Mouse (Mus musculus) cerebellum, adult 9-10 months (tissue): ENCODE data around the gene Cacng7.

Experiments used
- DNase-seq: peaks from one replicate; pipeline ENCODE4 v3.0.0; 2022

The Cacng7 gene

DNA sequence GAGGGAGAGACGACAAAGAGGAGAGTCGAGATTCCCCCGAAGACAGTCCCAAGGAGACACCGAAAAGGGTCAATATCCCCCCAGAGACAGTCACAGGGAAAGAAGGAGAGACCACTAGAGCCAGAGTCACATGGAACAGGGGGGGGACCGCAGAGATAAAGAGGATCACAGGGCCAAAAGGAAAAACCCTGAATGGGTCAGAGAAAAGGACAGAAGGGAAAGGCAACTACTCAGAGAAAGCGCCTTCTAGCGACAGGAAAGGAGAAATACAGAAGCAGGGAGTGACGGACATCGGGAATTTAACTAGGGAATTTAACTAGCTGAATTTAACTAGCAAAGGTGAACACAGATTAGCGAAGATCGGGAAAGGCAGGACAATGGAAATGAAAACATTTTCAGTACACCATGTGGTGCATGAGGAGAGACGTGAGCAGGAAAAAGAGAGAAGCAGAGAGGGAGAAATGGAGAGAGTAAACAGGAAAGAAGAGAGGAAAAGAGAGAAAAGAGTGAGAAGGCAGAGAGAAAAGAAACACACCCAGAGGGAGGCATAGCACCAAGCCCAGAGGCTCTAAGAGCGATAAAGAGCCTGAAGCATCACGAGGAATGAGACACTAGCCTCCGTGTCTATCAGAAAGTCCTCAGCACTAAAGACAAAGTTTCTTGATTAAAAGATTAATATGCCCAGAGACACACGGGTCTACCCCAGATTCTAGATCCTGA lies 30.0 kb upstream of the Cacng7 start:
- peak; percentile 71 for DNase-seq

DNA sequence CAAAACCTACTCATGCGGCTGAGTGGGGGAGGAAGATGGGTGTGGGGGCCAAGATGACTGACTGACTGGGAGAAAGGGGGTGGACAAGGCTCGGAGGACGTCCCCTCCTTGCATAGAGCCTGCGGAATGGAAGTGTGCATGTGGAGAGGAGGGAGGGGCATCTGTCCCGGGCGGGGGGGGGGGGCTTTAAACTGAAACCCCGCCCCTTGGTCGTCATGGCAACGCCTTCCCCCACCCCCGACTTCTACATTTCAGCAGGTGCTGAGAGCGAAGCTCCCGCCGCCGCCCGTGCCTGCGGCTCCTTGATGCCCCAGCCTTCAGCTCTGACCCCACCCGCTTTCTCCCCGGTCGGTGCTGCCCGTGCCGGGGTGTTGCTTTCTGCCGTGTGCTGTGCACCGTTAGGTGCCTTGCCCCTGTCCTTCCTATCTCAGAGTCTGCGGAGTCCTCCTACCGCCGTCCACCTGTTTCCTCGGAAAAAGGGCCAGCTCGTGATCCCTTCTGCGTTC lies 29.4 kb upstream of the Cacng7 start:
- peak; percentile 50 for DNase-seq

DNA sequence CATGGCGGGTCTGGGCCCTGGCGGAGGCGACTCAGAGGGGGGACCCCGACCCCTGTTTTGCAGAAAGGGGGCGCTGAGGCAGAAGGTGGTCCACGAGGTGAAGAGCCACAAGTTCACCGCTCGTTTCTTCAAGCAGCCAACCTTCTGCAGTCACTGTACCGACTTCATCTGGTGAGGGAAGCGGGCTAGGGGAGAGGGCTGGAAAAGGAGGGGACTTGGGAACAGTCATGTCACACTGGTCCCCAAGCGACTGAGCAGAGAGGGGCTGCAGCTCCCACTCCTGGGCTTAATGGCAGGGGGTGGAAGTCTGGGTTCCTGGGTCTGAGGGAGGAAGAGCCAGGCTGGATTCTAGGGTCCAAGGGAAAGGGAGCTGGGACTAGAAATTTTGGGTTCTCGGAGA lies 29.0 kb upstream of the Cacng7 start:
- no peak for DNase-seq

DNA sequence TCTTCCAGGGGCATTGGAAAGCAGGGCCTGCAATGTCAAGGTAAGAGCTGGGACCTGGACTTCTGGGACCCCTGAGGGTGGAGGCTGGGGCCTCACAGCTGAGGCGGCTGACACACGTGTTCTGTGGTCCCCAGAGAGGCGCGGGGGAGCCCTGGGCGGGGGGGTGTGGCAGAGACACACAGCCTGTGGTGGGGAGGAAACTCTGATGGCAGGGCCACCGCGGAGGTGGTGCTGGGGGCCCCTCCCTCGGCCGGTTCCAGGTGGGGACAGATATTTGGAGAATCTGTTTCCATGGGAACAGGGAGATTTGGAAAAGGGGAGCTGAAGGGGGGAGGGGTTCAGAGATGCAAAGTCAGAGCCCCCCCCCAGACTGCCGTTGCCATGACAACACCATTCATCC lies 28.5 kb upstream of the Cacng7 start:
- peak; percentile 36 for DNase-seq

DNA sequence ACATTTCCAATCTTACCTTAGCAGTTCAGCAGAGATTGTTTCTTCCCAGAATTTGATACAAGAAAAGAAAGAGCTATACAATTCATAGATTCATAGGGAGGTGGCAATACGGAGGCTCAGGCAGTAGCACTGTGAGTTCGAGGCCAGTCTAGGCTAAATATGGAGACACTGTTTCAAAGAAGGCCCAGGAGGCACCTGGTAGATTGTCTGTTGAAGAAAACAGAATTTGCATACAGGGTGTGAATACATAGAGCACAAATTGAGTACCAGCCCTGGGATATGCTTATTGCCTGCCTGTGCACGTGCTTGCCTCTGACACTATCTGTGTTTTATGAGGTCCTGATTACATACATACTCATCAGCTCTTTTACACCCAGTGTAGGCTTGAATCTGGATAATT lies 26.4 kb upstream of the Cacng7 start:
- no peak for DNase-seq

DNA sequence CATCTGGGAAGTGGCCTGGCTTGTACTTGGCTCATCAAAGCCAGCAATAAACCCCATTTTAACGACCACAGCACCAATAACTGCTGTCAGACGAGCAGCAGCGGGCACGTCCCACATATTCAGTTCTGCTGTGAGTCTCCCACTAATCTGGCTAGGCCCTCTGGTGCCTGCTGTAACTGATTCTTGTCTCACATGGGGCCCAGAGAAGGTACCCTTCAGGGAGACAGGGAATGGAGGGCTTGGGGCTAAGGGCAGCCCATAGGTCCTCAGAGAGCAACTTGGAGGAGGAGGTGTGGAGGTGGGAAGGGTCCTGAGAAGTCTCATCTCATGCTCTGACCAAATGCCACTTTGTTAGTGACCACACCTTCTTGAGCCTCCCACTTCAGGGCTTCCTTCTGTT lies 24.1 kb upstream of the Cacng7 start:
- no peak for DNase-seq

DNA sequence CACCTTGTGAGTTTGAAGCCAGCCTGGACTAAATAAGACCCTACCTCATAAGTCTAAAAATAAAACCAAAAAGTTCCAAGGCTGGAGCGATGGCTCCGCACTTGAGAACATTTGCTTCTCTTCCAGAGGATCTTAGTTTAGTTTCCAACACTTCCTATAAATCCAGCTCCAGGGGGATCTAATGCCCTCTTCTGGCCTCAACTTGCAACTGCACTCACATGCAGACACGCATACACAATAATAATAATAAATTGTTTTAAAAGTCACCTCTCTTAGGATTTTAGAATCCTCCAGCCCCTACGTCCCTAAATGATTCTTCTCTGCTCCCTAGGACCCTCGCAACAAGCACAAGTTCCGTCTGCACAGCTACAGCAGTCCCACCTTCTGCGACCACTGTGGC lies 22.5 kb upstream of the Cacng7 start:
- no peak for DNase-seq

DNA sequence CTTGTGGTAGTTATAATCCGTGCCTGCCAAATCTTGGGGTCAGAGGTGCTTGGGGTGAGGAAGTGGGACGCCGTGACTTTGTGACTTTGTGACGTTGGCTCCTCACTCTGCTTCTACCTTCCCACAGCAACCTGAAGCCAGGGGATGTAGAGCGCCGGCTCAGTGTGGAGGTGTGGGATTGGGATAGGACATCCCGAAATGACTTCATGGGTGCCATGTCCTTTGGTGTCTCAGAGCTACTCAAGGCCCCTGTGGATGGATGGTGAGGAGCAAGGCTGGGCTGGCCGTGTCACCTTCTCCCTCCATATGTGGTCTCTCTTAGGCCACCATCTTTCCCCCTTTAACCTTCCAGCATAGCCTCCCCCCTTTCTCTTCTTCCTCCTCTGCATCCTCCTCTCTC lies 19.2 kb upstream of the Cacng7 start:
- DNase-seq: no peak

DNA sequence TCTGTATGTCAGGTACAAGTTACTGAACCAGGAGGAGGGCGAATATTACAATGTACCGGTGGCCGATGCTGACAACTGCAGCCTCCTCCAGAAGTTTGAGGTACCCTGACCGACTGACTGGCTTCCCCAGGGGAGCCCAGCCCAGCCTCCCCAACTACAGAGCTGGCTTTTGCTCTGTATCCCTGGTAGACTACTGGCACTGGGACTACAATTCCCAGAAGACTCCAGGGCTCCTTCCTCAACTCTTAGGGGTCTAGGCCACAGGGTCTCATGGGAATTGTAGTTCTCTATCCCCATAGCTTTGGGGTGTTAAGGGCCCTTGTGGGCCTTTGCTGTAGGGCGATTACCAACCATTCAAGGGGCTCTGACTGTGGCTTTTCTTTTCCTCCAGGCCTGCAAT lies 18.6 kb upstream of the Cacng7 start:
- DNase-seq: no peak

DNA sequence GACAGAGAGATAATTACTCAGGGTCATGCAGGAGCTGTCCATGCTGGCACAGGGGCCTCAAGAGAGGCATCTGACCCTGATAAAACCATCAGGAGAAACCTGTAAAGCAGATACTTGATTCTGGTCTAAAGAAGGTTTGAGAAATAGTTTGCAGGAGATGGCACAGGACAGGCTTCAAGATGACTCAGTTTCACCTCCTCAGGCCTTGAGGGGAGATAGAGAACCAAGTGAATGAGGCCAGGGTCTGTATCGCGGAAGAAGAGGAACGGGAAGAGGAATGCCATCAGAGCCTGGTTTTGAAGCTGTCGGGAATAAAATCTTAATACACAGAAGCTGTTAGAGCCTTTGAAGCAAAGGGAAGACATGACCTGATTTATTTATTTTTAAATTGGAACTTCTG lies 15.1 kb upstream of the Cacng7 start:
- DNase-seq: no peak

DNA sequence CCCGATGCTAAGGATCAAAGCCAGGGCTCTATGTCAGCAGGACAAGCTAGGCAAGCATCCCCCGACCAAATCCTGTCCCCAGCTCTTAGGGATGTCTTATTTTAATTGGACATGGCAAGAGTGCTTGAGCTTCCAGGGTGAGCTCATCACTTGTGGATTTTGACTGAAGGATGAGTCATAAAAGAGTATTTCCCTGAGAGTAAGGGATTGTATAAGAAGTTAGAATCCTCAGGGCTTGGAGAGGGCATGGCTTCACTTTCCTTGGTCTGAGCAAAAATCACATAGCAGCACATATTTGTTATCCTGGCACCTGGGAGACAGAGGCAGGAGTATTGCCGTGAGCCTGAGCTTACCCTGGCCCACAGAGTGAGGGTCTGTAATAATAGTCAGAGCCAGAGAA lies 11.9 kb upstream of the Cacng7 start:
- no peak for DNase-seq

DNA sequence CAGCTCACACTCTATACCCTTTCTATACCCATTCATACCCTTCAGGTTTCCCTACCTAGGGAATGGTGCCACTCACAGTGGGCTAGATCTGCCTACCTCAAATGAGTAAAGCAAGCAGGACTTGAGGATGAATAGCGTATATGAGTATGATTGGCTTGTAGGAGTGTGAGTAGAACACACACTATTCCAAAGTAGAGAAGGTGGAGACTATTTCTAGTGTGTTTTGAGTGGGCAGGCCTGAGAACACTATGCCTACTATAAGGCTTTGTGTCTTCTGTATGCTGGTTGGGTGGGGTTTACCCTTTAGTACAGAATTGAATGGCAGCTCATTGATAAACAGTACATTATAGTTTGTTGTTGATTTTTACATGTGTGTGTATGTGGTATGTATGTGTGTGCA lies 8.9 kb upstream of the Cacng7 start:
- no peak for DNase-seq

DNA sequence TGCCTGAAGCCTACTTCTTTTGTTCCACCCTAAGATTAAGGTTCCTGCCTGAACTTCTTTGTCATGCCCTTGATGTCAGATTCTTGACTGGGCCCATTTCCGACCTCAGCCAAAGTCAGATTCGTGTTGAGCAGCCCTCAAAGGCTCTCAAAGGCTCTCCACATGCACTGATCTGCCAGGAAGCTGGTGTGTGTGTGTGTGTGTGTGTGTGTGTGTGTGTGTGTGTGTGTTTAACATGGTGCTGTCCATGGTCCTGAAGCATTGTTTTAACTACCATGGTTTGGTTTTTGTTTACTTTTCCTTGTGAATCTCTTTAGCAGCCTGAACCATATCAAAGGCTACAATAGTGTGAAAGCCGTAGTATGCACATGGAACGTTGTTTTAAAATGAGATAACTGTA lies 4.8 kb upstream of the Cacng7 start:
- no peak for DNase-seq

DNA sequence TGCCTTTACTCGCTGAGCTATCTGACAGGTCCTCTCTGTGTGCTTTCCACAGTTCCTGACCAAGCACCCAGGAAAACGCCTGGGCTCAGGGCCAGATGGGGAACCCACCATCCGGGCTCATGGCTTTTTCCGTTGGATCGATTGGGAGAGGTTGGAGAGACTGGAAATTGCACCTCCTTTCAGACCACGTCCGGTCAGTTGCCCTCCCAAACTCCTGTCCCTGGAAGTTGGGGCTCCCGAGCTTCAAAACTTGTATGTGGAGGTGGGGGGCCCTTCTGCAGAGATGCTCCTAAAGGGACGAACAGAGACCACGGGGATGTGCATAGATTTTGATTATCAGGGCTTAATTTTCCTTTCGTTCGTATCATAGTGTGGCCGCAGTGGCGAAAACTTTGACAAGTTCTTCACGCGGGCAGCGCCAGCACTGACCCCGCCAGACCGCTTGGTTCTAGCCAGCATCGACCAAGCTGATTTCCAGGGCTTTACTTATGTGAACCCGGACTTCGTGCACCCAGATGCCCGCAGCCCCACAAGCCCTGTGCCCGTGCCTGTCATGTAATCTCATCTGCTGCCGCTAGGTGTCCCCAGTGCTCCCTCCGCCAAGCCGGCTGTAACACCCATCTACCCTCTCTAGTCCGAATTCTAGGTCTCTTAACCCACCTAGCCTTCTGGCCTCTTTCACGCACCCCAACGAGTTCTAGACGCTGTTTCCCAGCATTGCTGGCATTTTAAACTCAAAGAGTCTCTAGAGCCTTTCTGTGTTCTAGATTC lies 2.8 kb upstream of the Cacng7 start:
- peak; percentile 85 for DNase-seq

DNA sequence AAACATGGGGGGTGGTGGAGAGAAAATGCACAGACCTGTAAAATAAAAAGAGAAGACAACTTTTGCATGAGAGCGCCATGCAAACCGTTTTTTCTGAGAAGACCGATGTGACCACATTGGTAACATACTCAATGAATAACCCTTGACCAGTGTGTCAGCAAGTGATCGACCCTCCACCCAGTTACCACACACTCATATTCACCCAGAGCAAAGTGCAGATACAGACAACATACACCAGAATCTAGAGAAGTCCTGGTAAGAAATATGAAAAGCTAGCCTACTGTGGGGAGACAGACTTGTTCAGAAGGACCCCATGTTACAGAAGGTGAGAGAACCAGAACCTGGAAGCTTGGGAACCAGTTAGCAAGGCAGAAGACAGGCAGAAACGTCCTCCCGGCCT lies 1.6 kb upstream of the Cacng7 start:
- DNase-seq: peak; percentile 71

DNA sequence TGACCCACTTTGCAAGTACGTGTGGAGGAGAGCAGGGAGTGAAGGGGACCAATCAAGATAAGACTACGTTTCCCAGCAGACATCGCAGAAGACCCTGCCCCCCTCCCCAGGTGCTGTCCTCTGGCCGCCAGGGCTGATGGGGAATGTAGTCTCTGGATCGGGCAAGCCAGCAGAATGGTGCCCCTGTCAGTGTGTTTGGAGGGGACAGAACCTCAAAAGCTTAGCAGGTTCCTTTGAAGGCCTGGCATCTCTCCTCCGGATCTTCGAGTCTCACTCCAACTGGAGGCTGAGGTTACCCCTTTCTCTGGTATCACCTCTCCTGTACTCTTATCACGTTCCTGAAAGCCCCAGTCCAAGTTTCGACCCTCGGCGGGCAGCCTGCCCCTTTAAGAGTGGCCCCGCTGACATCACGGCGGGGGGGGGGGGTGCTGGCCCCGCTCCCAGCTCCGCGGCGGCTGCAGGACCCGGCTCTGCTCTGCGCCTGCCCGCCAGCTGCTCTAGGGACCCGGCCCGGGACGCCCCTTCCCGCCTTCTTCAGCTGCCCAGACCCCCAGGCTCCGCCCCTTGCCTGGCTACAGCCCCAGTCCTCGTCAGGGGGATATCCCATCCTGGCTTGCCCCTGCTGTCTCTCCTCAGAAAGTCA lies 1.1 kb upstream of the Cacng7 start:
- peak; percentile 92 for DNase-seq

DNA sequence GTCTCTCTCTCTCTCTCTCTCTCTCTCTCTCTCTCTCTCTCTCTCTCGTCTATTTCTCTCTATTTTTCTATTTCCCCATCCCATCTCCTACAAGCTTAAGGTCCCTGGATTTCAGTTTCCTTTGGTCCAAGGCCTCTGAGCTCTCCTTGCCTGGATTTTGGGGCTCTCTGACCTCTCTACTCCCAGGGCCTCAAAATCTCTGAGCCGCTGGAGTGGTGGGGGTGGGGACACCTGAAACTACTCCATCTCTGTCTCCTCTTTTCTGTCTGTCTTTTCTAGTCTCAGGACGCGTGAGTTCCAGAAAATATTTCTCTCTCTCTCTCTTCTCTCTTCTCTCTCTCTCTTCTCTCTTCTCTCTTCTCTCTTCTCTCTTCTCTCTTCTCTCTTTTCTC lies 535 bp upstream of the Cacng7 start:
- DNase-seq: no peak

DNA sequence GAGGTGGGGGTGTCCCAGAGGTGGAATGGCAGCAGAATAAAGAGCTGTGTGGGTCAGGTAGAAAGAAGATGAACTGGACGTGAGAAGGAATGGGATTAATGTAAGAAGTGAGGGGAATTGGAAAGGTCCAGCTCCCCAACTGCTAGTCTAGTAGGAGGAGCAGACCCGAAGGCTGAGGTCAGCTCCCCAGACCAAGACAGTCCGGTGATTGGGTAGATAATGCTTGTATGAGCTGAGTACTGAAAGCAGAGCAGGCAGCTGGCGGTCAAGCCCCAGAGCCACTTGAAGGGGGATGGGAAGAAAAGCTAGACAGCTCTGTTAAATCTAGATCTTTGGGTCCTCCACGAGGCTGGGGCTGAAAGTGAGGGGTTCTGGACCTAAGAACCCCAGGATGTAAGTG lies 787 bp downstream of the Cacng7 start:
- DNase-seq: no peak

DNA sequence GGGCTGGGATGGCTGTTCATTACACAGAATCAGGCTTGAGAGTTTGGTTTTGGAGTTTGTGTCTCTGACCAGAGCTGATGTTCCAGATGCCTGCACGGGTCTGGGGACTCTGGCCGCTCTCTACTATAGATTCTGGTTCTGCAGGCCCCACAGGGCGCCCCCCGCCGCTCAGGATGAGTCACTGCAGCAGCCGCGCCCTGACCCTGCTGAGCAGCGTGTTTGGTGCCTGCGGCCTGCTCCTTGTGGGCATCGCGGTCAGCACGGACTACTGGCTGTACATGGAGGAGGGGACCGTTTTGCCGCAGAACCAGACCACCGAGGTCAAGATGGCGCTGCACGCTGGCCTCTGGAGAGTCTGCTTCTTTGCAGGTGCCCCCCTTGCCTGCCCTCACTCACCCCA lies 3.7 kb downstream of the Cacng7 start:
- no peak for DNase-seq

DNA sequence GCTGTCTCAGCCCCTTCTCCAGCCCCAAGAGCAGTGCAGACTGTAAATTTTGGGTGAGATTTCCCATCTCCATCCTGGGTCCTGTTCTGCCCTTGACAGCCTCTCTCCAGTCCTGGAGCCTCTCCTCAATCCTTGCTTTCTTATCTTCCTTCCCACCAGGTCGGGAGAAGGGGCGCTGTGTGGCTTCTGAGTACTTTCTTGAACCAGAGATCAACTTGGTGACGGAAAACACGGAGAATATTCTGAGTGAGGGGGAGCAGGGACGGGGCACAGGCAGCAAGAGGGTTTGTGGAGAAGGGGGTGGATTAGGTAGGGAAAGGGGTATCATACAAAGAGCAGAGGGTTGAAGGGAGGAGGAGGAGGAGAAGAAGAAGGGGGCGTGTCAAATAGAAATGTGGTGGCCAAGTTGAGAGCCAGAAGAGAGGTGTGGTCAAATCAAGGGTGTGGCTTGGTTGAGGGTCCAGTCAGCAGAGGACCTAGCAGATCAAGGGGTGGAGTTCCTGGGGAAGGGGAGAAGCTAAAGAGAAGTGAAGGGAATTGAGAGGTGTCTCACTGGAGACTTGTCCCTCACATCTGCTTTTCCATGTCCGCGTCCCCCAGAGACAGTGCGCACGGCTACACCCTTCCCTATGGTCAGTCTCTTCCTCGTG lies 5.7 kb downstream of the Cacng7 start:
- no peak for DNase-seq

DNA sequence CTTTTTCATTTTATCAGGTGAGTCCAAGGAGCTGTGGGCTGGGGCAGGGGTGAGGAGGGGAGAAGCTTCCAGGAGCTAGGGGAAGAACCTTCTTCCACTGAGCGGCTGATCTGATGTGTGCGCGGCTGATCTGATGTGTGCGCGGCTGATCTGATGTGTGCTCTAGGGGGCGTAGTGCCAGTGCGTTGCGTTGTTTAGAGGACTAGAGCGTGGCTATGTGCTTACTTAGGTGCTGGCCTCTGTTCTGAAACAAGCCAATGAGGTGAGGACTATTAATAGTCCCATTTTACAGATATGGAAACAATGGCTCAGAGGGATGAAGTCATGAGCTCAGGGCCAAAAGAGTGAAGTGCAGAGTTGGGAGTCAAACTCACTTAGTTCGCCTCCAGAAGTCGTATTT lies 6.3 kb downstream of the Cacng7 start:
- DNase-seq: no peak

DNA sequence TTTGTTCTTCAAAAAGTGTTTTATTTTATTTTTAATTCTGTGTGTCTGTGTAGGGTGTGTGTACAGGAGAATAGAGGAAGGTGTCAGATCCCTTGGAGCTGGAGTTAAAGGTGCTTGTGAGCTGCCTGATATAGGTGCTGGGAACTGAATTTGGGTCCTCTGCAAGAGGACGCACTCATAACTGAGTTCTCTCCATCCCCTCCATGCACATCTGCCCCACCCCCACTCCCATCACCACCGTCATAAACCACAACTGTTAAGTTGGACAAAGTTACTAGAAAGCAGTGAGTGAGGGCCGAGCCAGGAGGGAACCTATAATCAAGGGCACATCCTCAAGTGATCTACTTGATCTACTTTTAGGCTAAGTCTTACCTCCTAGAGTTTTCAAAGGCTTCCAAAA lies 11.1 kb downstream of the Cacng7 start:
- DNase-seq: no peak

DNA sequence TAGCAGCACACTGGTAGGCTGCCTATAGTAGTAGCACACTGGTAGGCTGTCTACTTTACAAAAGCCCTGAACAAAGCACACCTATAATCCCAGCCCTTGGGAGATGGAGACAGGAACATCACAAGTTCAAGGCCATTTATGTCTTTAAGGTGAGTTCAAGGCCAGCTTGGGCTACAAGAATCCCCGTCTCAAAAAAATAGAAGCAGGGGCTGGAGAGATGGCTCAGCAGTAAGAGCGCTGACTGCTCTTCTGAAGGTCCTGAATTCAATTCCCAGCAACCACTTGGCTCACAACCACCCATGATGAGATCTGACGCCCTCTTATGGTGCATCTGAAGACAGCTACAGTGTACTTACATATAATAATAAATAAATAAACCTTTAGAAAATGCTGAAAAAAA lies 12.5 kb downstream of the Cacng7 start:
- no peak for DNase-seq
